Mouse (Mus musculus) ES-Bruce4 (cell line): ENCODE results near the gene Smad3.

Experiments used
- CTCF ChIP-seq: IDR thresholded peaks from one replicate; pipeline ENCODE4 v1.8.1; 2011; ENCODE audit warnings: low read depth, low read length
- EP300 ChIP-seq: IDR thresholded peaks from 2 replicates; pipeline ENCODE4 v1.6.1; 2011; ENCODE audit warnings: low read depth, low read length; ENCODE audit not compliant: insufficient read depth
- POLR2A ChIP-seq: IDR thresholded peaks from one replicate; pipeline ENCODE4 v1.8.1; 2011; ENCODE audit warnings: low read length; ENCODE audit not compliant: insufficient read depth

- no peak for TF ChIP-seq POLR2A
- no peak for TF ChIP-seq CTCF
- no peak for TF ChIP-seq EP300
These were observed 53.7 kb downstream of the Smad3 start for GRCm38 (mm10) chr9:63704131-63704530.
